Mouse (Mus musculus) kidney, embryonic 16.5 days (tissue): ENCODE results near the gene Cldn2. TPM values are rescaled to one million over a fixed set of nuclear protein-coding genes. Genes with fewer than 3 reads are reported as not detected.

Experiments
- ATAC-seq: fragments of 200-750 bp; cut with Nextera tagmentation; 2 replicates; pipeline ENCODE4 v1.8.0; 2017; ENCODE audit warnings: moderate TSS enrichment; ENCODE audit not compliant: low FRiP score, low TSS enrichment
- H3K27ac ChIP-seq: fragments of 300-500 bp; sonication (generic); 2 replicates; pipeline ENCODE4 v1.5.1; 2014; ENCODE audit warnings: low read length
- H3K27me3 ChIP-seq: fragments of 300-500 bp; sonication (generic); 2 replicates; pipeline ENCODE4 v1.6.1; 2014; ENCODE audit warnings: low read length, control low read depth, mixed read lengths; ENCODE audit not compliant: insufficient read depth
- H3K36me3 ChIP-seq: fragments of 300-500 bp; sonication (generic); 2 replicates; pipeline ENCODE4 v1.6.1; 2014; ENCODE audit warnings: low read length, control low read depth, mixed read lengths; ENCODE audit not compliant: insufficient read depth
- H3K4me1 ChIP-seq: fragments of 300-500 bp; sonication (generic); 2 replicates; pipeline ENCODE4 v1.6.1; 2014; ENCODE audit warnings: low read length, control low read depth, mixed read lengths; ENCODE audit not compliant: insufficient read depth
- H3K4me2 ChIP-seq: fragments of 300-500 bp; sonication (generic); replicated peaks from 2 replicates; pipeline ENCODE4 v1.6.1; 2014; ENCODE audit warnings: low read depth, low read length
- H3K4me3 ChIP-seq: fragments of 300-500 bp; sonication (generic); 2 replicates; pipeline ENCODE4 v1.5.1; 2014; ENCODE audit warnings: mild to moderate bottlenecking, low read length
- H3K9ac ChIP-seq: fragments of 300-500 bp; sonication (generic); replicated peaks from 2 replicates; pipeline ENCODE4 v1.6.1; 2014; ENCODE audit warnings: low read length
- H3K9me3 ChIP-seq: fragments of 300-500 bp; sonication (generic); 2 replicates; pipeline ENCODE4 v1.6.1; 2016; ENCODE audit warnings: low read length, control low read depth
- WGBS: fragments of 180-500 bp; shearing (Covaris S2); extraction: QIAGEN DNeasy Blood & Tissue Kit; methylation state at CpG from one replicate; pipeline ENCODE4 v1.1.7; 2014; 5-methylcytosine and 5-hydroxymethylcytosine counted together
- polyA plus RNA-seq: library from polyadenylated mRNA; unstranded; fragments of >200 nt; fragmentation: Nextera tagmentation; extraction: Ambion mirVana; gene quantifications from 2 replicates; pipeline ENCODE4 v1.2.1, GENCODE M21; 2015

Cldn2 gene
- polyA plus RNA-seq, 1 experiment from 2014 or later: 64.7 TPM

GRCm38 (mm10) chrX:139825402-139825801, 24.8 kb downstream of the Cldn2 start:
- H3K4me2 ChIP-seq: no peak overlapping the region
- 91% methylated on average over 1 of the region's 1 CpGs for WGBS
- no peaks in the 10 kb centered on the region for H3K4me1 ChIP-seq
- H3K27me3 ChIP-seq: peaks cover 17% of the 10 kb centered on the region; the same call in 1 of the 2 replicates
- no peak for ATAC-seq
- H3K9ac ChIP-seq: no peak overlapping the region
- no peaks in the 10 kb centered on the region for H3K9me3 ChIP-seq
- H3K36me3 ChIP-seq: 0 out of 2 replicates have a peak, but pooled peaks cover 3% of the 10 kb centered on the region
- H3K4me3 ChIP-seq: no peak overlapping the region
- no peak overlapping the region for H3K27ac ChIP-seq

- peaks cover 17% of the 10 kb centered on the region; the same call in 1 of the 2 replicates for H3K27me3 ChIP-seq
- no peaks in the 10 kb centered on the region for H3K9me3 ChIP-seq
- WGBS: 81% methylated on average over 4 of the region's 4 CpGs
- no peak overlapping the region for H3K27ac ChIP-seq
- H3K4me1 ChIP-seq: no peaks in the 10 kb centered on the region
- H3K9ac ChIP-seq: no peak overlapping the region
- H3K4me3 ChIP-seq: no peak overlapping the region
- H3K36me3 ChIP-seq: 0 out of 2 replicates have a peak, but pooled peaks cover 3% of the 10 kb centered on the region
- no peak for ATAC-seq
- H3K4me2 ChIP-seq: no peak overlapping the region
Measured at GRCm38 (mm10) chrX:139826926-139827325, 26.3 kb downstream of the Cldn2 start.

GRCm38 (mm10) chrX:139828363-139829092, 27.9 kb downstream of the Cldn2 start:
- Histone ChIP-seq H3K9ac (no peak overlapping the region), H3K9me3 (no peaks in the 10 kb centered on the region), H3K27me3 (peaks cover 8% of the 10 kb centered on the region; the same call in 1 of the 2 replicates), H3K4me3 (no peak overlapping the region), H3K4me2 (no peak overlapping the region), H3K36me3 (0 out of 2 replicates have a peak, but pooled peaks cover 3% of the 10 kb centered on the region), H3K4me1 (no peaks in the 10 kb centered on the region), H3K27ac (no peak overlapping the region)
- 92% methylated on average over 6 of the region's 6 CpGs for WGBS
- no peak for ATAC-seq

GRCm38 (mm10) chrX:139832464-139832863, 31.8 kb downstream of the Cldn2 start:
- H3K27me3 ChIP-seq: peaks cover 5% of the 10 kb centered on the region; the same call in 1 of the 2 replicates
- H3K4me2 ChIP-seq: no peak overlapping the region
- no peak overlapping the region for H3K27ac ChIP-seq
- H3K9ac ChIP-seq: no peak overlapping the region
- no peak overlapping the region for H3K4me3 ChIP-seq
- no peaks in the 10 kb centered on the region for H3K36me3 ChIP-seq
- H3K9me3 ChIP-seq: no peaks in the 10 kb centered on the region
- no peaks in the 10 kb centered on the region for H3K4me1 ChIP-seq
- ATAC-seq: no peak
- 33% methylated on average over 5 of the region's 5 CpGs for WGBS

- H3K4me3 ChIP-seq: no peak overlapping the region
- no peak overlapping the region for H3K27ac ChIP-seq
- H3K27me3 ChIP-seq: peaks cover 3% of the 10 kb centered on the region; the same call in 1 of the 2 replicates
- no peaks in the 10 kb centered on the region for H3K36me3 ChIP-seq
- no peaks in the 10 kb centered on the region for H3K9me3 ChIP-seq
- no peak overlapping the region for H3K9ac ChIP-seq
- ATAC-seq: no peak
- WGBS: 41% methylated on average over 3 of the region's 3 CpGs
- H3K4me1 ChIP-seq: no peaks in the 10 kb centered on the region
- no peak overlapping the region for H3K4me2 ChIP-seq
Measured at GRCm38 (mm10) chrX:139839057-139839456, 38.4 kb downstream of the Cldn2 start.

- ATAC-seq: no peak
- Histone ChIP-seq H3K4me3 (no peak overlapping the region), H3K9me3 (no peaks in the 10 kb centered on the region), H3K36me3 (no peaks in the 10 kb centered on the region), H3K27me3 (peaks cover 7% of the 10 kb centered on the region; the same call in 1 of the 2 replicates), H3K4me2 (no peak overlapping the region), H3K4me1 (no peaks in the 10 kb centered on the region), H3K27ac (no peak overlapping the region), H3K9ac (no peak overlapping the region)
- WGBS: 87% methylated on average over 6 of the region's 6 CpGs
Measured at GRCm38 (mm10) chrX:139841091-139841490, 40.5 kb downstream of the Cldn2 start.

- Histone ChIP-seq H3K9ac (no peak overlapping the region), H3K9me3 (no peaks in the 10 kb centered on the region), H3K4me1 (no peaks in the 10 kb centered on the region), H3K27ac (no peak overlapping the region), H3K36me3 (no peaks in the 10 kb centered on the region), H3K4me3 (no peak overlapping the region), H3K27me3 (no peaks in the 10 kb centered on the region; the same call in 1 of the 2 replicates), H3K4me2 (no peak overlapping the region)
- WGBS: 94% methylated on average over 4 of the region's 4 CpGs
- ATAC-seq: no peak
Measured at GRCm38 (mm10) chrX:139854795-139855194, 54.2 kb downstream of the Cldn2 start.

GRCm38 (mm10) chrX:139859402-139859801, 58.8 kb downstream of the Cldn2 start:
- Histone ChIP-seq H3K4me1 (no peaks in the 10 kb centered on the region), H3K4me3 (no peak overlapping the region)
- no peak for ATAC-seq

More at GRCm38 (mm10) chrX:139859402-139859801, 58.8 kb downstream of the Cldn2 start:
- no peak overlapping the region for H3K27ac ChIP-seq
- no peaks in the 10 kb centered on the region for H3K36me3 ChIP-seq
- no peaks in the 10 kb centered on the region; the same call in 1 of the 2 replicates for H3K27me3 ChIP-seq
- H3K4me2 ChIP-seq: no peak overlapping the region
- no peaks in the 10 kb centered on the region for H3K9me3 ChIP-seq
- H3K9ac ChIP-seq: no peak overlapping the region
- WGBS: 75% methylated on average over 5 of the region's 5 CpGs
